Mouse (Mus musculus): ENCODE measurements around the gene Rps27rt.
"Not testable (repeated sequence)": the region's sequence is repeated elsewhere in the genome, so short reads cannot be mapped to it uniquely, and the experiment has no call there.

The Rps27rt gene

DNA sequence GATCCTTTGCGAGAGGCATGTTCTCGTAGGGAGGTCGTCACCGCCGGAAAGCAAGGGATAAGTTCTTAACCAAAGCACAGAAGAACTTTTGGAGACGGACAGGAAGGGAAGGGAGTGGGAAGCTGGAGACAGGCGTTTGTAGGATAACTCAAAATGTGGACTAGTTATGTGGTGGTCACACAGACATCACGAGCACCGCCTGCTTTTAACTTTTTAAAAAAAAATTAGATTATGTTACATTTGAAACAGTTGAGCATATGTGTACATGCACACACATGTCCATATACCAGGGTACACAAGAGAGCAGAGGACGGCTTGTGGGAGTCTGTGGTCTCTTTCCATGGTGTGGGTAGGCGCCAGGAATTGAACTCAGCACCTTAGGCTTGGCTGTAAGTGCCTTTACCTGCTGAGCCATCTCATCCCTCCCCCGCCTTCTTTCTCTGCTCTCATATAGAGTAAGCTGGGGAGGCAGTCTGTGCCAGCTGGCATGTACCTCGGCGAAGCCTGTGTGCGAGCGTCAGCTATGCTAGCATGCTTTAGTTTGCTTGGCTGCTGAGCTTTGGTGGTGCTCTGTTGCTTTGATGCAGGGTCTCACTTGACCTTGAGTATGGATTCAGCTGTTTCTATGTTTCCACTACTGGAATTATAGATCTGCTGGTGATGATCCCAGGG lies at the start of gene Rps27rt:
TSS of gene Rps27rt (minus strand) at position 51 of the 672 bp plus-strand sequence.
- DNase-seq (ENCODE audit: low spot score in 2 of 2), result no peak

DNA sequence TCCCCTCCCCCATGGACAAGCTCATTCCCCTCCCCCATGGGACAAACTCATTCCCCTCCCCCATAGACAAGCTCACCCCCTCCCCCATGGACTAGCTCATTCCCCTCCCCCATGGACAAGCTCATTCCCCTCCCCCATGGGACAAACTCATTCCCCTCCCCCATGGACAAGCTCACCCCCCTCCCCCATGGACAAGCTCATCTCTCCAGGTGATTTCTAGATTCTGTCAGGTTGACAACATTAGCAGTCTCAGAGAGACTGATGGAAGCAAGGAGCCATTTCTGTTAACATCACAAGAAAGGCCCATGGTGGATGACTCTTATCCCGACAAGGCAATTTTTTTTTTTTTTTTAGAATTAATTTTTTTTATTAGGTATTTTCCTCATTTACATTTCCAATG lies 48.5 kb upstream of the Rps27rt start:
- not testable (repeated sequence) for DNase-seq (ENCODE audit: low spot score in 2 of 2)

DNA sequence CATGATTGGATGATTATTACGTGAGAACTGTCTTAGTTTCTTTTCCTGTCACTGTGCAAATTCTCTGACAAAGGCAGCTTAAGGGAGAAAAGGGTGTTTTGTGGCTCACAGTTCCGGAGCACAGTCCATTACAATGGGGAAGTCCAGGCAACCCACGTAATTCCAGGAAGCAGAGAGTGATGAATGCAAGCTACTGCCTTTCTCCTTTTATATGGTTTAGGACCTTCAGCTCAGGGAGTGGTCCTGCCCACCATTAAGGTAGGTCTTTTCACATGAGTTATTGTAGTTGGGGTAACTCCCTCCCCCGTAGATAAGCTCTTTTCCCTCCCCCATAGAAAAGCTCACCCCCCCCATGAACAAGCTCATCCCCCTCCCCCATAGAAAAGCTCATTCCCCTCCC lies 48.0 kb upstream of the Rps27rt start:
- DNase-seq (ENCODE audit: low spot score in 2 of 2), result no peak

DNA sequence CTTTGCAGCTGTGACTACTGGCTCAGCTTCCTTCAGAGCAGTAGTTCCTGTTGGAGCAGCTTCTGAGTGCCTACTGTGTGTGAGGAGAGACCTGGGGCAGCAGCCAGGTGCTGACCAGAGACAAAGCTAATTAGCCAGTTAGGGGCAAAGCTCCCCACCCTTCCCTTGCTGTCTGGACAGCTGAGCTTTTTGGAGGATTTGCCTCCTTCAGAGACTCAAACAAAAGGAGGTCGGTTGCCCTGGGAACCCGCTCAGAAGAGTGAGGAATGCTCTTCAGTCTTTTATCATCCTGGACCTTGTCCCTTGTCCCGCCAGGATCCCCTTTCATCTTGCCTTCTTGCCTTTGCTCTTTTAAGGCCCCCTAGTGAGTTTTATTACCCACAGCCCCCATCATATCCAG lies 46.8 kb upstream of the Rps27rt start:
- no peak for DNase-seq (ENCODE audit: low spot score in 2 of 2)

DNA sequence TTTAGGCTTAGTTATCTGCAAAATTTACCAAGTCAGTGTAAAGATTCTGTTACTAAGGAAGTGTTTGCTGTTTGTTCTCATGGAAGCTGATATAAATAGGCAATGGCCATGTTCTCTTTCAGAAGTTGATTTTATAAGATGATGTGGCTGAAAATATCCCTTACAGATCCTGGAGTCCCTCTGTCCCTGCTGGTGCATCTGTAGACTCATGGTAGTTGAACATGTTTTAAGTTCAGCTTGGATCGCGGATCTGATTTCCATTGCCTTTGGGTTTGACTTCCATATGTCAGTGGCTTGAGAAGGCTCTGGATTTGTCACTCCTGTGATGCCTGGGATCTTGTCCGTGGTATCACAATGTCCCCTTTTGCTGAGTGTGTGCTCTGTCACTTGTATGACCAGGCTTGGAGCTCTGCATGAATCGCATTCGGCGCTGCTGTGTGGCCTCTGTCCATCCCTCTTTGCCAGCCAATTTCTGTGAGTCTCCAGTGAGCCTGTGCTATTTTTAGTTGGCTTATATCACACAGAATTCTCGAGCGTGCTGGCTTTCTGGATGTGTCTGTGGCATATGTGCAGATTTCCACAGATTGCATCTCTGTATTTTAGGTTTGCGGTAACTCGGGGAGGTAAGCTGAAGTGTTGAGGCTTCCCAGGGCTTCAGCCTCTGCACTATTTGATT lies 41.3 kb upstream of the Rps27rt start:
- peak in 1 of 2 experiments; percentile 18 for DNase-seq (ENCODE audit: low spot score in 2 of 2)

DNA sequence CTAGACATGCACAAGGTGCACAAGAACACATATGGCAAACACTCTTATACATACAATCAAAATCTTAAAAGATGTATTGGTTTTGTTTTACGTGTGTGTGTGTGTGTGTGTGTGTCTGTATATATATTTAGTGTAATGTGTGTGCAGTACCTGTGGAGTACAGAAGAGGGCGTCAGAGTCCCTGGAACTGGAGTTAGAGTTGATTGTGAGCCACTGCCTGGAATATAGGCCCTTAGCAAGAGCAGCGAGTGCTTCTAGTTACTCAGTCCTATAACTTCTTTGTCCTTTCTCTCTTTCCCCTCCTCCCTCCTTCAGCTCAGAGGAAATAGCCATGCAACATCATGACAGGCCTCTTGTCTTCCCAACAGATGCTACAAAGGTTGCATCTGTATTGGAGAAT lies 40.6 kb upstream of the Rps27rt start:
- no peak for DNase-seq (ENCODE audit: low spot score in 2 of 2)

DNA sequence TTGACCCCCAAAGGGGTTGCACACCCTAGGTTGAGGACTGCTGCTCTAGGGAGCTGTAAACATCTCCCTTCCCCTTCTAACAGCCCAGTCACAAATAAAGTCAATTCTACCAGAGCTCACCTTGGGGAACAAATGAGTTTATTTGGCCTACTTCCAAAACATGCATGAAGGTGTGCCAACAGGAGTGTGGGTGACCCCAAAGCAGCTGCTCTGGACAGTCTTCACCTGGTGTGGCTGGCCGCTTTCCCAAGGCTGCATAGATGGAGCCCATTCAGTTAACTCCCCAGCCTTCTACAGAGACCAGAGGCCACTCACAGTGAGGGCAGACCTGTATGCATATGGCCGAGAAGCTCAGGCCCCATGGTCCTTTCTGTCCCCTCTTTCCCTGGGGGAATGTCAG lies 38.9 kb upstream of the Rps27rt start:
- DNase-seq (ENCODE audit: low spot score in 2 of 2), result no peak

DNA sequence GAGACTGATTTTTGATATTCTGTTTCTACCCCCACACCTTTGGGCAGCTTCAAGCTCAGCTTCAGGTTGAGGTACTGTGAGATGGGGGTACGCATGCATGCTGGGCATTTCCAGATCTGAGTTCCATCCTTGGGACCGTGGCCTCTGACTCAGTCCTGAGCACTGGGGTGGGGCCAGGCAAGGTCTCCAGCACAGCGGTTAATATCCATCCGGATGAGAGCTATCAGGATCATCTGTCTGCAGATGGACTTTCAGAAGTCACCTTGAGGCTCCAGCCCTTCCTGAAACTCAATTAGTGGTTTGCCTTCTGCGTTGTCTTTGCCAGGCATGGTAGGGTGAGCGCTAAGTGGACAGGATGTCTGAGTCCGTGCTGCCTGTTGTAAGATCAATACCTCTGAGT lies 37.6 kb upstream of the Rps27rt start:
- DNase-seq (ENCODE audit: low spot score in 2 of 2), result no peak

DNA sequence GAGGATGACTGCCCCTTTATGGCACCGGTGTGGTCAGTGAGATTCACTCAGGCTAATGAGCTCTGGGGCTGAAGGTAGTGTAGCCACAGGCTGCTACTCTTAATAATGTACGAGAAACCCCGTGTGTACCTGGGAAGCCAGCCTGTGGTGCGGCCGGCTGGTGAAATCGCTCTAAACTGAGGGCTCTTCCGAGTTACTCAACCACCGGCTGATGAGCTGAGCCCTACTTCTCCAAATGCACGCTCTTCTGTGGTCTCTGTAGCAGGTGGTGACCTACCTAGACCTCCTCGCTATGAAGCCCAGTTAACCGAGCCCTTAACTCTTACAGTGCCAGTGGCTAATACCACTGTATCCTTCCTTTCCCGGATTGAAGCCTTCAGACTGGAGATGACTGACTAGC lies 29.8 kb upstream of the Rps27rt start:
- no peak for DNase-seq (ENCODE audit: low spot score in 2 of 2)

DNA sequence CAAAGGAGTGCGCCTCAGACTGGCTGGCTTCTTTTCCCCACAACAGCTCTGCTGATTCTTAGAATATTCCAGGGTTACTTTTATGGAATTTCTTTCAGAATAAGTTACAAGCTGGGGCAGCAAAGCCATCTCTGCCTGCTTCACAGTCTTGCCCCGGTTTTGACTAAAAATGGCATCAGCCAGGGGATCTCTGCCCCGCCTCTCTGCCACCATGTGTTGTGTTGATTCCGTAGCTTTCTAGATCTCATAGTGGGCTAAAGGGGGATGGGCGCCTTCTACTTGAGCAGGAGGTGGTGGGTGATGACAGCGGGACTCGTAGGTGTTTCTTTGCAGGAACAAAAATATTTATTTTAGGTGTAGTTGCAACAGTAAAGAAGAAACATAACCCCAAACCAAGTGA lies 25.7 kb upstream of the Rps27rt start:
- no peak for DNase-seq (ENCODE audit: low spot score in 2 of 2)

DNA sequence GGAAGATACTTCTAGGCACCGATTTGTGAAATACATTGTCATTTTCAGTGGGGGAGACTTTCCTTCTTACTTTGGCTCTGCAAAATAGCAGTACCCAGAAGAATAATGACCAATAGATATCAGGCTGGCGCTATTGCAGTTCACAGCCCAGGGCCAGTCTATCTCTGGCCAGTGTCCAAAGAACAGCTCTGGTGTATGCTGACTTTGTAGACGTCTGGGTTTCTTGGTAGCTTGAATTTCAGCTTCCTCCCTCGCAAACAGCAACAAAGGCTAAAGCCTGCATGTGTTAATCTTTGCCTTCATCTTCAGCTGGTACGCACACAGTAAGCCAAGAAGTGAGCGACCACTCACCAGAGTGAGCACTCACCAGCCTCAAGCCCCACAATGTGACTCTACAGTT lies 25.2 kb upstream of the Rps27rt start:
- DNase-seq (ENCODE audit: low spot score in 2 of 2), result no peak

DNA sequence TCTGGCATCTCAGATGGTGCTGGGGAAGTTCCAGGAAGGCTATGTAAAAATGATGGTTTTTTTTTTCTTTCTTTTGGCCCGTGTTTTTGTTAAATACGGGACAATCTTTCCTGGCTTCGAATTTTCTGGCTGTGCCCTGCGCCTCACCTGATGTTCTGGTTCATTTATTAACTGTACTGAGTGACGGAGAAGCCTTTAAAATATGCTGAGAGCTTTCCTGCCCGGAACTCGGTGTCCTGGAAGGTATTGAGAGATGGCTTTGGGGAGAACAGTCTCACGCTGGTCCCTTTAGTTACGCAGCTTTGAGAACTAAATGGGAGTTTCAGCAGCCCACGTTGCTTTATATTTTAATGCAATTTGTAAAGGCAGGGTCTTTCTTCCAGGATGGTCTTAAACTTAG lies 22.9 kb upstream of the Rps27rt start:
- no peak for DNase-seq (ENCODE audit: low spot score in 2 of 2)

DNA sequence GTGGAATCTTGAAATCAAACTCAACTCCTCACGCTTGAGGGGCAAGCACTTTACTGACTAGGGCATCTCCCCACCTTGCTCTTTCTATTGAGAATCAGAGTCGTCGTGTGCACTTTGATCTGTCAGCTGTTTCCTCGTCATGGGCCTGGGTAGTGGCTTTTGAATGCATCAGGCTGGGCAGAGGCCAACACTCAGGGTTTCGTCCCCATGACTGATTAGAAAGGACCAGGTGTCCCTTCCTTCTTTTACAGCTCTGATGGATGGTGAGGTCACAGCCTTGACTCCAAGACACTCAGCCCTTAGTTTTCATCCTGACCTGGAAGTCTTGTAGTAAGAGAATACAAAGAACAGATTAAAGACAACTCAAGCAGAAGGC lies 17.2 kb upstream of the Rps27rt start:
- DNase-seq (ENCODE audit: low spot score in 2 of 2), result no peak

DNA sequence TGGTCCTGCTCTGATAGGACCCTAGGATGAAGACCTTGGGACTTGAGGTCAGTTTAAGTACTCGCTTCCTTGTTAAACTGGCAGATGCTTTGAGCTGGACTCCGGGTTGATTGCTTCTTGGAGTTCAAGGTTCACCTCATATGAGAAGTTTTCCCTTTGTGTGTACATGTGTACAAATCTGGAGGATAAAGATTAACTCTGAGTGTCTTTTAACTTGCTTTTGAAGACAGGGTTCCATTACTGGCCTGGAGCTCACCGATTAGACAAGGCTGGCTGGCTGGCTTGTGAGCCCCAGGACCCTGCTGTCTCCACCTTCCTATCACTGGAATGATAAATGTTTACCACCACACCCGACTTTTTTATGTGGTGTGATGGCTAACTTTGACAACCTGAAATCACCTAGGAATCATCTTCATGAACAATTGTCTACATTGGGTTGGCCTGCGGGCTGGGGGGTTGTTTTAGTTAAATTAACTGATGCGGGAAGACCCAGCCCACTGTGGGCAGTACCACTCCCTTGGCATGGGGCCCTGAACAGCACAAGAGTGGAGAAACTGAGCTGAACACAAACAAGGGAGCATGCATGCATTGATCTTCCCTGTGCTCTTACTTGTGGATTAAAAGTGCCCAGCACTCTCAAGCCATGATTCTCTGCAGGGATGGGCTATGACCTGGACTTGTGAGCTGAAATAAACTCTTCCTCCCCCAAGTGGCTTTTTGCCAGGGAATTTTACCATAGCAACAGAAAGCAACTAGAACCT lies 16.7 kb upstream of the Rps27rt start:
- DNase-seq (ENCODE audit: low spot score in 2 of 2), result no peak

DNA sequence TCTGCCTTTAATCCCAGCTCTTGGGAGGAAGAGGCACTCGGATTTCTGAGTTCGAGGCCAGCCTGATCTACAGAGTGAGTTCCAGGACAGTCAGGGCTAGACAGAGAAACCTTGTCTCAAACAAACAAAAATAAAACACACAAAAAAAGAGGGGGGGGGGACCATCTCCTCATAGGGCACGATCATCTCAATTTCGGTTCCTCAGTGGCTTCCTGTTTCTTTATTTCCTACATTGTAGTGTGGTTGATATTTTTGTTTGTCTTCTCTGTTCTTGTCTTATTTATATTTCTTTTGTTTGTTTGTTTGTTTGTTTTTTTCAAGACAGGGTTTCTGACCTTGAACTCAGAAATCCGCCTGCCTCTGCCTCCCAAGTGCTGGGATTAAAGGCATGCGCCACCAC lies 13.9 kb upstream of the Rps27rt start:
- no peak for DNase-seq (ENCODE audit: low spot score in 2 of 2)

DNA sequence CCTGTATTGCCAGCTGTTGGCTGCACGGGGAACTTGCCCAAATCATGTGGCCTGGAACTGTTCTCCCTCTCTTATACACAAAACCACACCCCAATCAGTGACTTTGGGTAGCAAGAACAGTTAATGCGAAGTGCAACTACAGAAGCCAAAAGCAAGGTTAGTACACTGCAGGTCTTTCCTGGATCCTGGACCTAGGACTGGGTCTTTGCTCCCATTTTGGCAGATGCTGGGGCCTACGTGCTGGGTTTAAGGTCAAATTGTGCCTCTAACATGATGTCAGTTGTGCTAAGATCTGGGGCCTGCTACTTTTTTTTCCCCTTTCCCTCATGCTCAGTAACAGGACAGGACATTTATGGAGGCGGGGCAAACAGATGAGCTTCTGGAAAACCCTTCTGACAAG lies 13.2 kb upstream of the Rps27rt start:
- DNase-seq (ENCODE audit: low spot score in 2 of 2), result no peak

DNA sequence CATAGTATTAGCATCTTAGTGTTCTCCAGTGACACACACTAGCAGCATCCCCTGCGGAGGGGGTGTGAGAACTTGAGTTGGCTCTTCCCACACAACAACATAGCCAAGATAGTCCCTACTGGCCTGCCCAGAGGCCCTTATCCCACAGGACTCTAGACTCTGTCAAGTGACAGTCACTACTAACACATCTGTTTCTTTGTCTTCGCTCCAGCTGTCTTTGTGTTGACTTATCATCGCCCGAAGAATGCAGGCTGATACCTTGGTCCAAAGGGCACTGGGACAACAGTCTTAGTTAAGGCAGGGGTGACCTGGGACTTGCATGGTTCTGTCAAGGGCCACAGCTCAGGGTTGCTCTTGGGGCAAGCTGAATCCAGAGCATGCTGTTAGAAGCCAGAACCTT lies 12.7 kb upstream of the Rps27rt start:
- no peak for DNase-seq (ENCODE audit: low spot score in 2 of 2)

DNA sequence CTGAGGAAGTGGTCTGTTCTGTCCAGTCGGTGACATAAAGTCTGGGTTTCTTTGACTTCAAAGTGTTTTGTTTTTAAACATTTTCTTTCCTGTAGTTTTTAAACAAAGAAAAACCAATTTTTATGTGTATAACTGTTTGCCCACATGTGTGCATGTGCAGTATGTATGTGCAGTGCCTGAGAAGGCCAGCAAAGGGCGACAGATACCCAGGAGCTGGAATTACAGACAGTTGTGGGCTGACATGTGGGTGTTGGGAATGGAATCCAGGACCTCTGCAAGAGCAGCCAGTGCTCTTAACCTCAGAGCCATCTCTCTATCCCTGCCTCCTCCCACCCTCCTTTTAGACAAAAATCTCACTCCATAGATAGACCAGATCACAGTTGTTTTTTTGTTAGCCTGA lies 10.0 kb upstream of the Rps27rt start:
- no peak for DNase-seq (ENCODE audit: low spot score in 2 of 2)

DNA sequence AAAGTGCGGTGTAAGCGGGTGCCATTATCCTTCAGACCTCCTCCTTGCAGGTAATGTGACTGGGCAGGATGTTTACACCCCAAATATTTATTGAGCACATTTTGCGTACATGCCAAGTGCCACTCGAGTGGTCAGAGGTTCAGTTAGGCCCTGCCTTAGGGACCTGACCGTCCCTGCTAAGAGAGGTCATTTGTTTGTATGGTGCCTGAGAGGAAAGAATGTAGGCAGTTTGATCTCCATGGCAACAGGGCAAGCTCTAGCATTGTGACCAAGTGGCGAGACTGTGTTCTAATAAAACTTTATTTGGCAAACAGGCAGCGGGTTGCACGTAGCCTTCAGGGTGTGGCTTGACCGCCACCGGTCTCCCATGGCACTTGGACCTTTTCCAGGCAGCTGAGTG lies 7.9 kb upstream of the Rps27rt start:
- no peak for DNase-seq (ENCODE audit: low spot score in 2 of 2)

DNA sequence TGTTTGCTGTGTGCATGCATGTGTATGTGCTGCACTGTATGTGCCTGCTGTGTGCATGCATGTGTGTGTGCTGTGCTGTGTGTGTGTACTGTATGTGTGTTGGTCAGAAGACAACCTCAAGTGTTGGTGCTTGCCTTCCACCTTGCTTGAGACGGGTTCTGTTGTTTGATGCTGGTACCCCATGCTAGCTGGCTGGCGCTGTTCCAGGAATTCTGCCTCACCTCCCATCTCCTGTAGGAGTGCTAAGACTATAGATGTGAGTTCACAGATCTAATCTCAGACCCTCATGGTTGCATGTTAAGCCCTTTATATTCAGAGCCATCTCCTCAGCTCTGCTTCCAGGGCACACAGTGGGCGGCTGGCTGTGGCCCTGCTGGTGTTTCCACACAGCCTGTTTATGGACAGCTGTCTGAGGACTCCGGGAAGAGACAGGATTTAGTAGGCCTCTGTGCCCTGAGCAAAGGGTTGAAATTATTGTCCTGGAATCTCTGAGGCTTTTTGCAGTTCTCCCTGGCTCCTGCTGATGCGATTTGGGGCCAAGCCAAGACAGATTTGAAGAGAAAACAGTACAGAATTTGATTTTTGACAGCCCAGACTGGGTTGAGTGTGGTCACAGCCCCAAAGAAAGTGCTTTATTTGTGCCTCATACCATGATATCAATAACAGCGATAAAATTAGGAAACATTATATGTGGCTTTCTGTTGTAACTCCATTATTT lies 6.2 kb upstream of the Rps27rt start:
- no peak for DNase-seq (ENCODE audit: low spot score in 2 of 2)

DNA sequence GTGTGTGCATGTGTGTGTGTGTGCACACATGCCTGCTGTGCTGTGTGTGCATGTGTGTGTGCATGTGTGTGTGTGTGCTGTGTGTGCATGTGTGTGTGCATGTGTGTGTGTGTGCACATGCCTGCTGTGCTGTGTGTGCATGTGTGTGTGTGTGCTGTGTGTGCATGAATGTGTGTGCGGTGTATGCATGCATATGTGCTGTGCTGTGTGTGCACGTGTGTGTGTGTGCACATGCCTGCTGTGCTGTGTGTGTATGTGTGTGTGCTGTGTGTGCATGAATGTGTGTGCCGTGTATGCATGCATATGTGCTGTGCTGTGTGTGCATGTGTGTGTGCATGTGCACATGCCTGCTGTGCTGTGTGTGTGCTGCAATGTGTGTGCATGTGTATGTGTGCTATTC lies 5.5 kb upstream of the Rps27rt start:
- no peak for DNase-seq (ENCODE audit: low spot score in 2 of 2)

DNA sequence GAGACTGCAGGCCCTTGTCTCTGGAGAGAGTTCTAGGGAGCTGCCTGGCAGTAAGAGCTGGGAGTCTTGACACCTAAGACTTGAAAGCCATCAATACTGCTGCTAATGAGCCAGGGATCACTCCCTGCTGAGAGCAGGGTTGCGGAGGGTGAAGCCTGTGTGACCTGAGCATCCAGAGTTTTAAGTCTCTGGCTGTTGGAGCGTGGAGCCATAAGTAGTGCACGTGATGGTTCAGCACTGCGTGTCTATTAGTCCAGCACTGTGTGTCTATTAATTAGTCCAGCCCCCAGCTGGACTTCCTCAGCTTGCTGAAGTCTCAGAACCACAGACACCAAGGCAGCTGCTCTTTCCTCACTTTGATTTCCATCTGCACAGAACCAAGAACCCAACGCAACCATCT lies 3.8 kb upstream of the Rps27rt start:
- no peak for DNase-seq (ENCODE audit: low spot score in 2 of 2)

DNA sequence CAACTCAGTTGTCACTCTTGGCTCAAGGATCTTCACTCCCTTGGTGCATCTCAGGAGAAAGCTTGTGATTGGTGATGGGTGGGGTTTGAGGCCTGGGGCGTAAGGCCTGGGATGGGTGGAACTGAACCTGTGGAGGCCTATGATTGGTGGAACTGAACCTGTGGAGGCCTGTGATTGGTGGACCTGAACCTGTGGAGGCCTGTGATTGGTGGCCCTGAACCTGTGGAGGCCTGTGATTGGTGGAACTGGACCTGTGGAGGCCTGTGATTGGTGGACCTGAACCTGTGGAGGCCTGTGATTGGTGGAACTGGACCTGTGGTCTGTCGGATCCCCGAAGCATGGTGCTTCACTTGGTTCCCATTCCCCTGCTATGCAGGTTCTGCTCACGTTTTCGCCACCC lies 3.2 kb upstream of the Rps27rt start:
- no peak for DNase-seq (ENCODE audit: low spot score in 2 of 2)

Data from frontal cortex, postnatal 25 days (tissue).